Mouse (Mus musculus) midbrain, embryonic 10.5 days (tissue): ENCODE results near the gene Vmn1r220. TPM values are rescaled to one million over a fixed set of nuclear protein-coding genes. Genes with fewer than 3 reads are reported as not detected.
"Not testable (repeated sequence)": the region's sequence is repeated elsewhere in the genome, so short reads cannot be mapped to it uniquely, and the experiment has no call there.

Source experiments
- DNase-seq: peaks from one replicate; pipeline ENCODE4 v3.0.0-alpha.2; 2017; ENCODE audit warnings: low spot score
- H3K27ac ChIP-seq: fragments of 300-500 bp; sonication (generic); replicated peaks from 2 replicates; pipeline ENCODE4 v1.5.1; 2016; ENCODE audit warnings: mild to moderate bottlenecking
- H3K27me3 ChIP-seq: fragments of 300-500 bp; sonication (generic); 2 replicates; pipeline ENCODE4 v1.6.1; 2016; ENCODE audit warnings: low read depth, mild to moderate bottlenecking; ENCODE audit not compliant: poor library complexity, severe bottlenecking
- H3K36me3 ChIP-seq: fragments of 300-500 bp; sonication (generic); 2 replicates; pipeline ENCODE4 v1.6.1; 2016; ENCODE audit warnings: mild to moderate bottlenecking, moderate library complexity
- H3K4me1 ChIP-seq: fragments of 300-500 bp; sonication (generic); 2 replicates; pipeline ENCODE4 v1.6.1; 2016
- H3K4me3 ChIP-seq: fragments of 300-500 bp; sonication (generic); 2 replicates; pipeline ENCODE4 v1.5.1; 2016; ENCODE audit warnings: mild to moderate bottlenecking, moderate library complexity
- H3K9me3 ChIP-seq: fragments of 300-500 bp; sonication (generic); replicated peaks from 2 replicates; pipeline ENCODE4 v1.6.1; 2016; ENCODE audit warnings: mild to moderate bottlenecking
- WGBS: fragments of 180-500 bp; shearing (Covaris S2); methylation state at CpG from one replicate; pipeline ENCODE4 v1.1.7; 2016; 5-methylcytosine and 5-hydroxymethylcytosine counted together
- polyA plus RNA-seq: library from polyadenylated mRNA; unstranded; fragments of >200 nt; fragmentation: Nextera tagmentation; extraction: Ambion mirVana; gene quantifications from 2 replicates; pipeline ENCODE4 v1.2.1, GENCODE M21; 2016

Gene Vmn1r220
- polyA plus RNA-seq = not detected in 2 replicates

DNA sequence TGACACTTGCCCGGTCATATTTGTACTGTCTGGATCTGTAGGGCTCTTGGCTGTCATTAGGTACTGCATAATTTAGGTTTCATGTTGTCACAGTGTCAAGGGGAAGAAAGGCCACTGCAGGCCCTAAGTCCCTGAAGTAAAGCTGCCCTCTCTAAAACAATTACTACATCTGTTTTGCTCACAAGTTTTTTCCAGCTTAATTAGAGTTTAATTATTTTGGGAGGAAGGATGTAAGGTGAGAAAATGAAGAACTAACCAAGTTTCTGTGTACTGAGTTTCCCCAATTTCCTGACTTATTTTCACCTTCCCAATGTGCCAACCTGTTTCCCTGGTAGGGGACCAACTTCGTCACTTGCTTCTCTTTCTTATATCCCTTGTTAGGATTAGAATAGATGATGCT lies at the start of gene Vmn1r220:
TSS of gene Vmn1r220 (minus strand) at position 101 of the 400 bp plus-strand sequence.
- Histone ChIP-seq H3K9me3 (no peaks in the 10 kb centered on the region), H3K36me3 (no peaks in the 10 kb centered on the region), H3K27me3 (no peaks in the 10 kb centered on the region), H3K27ac (no peak within 1 kb of the TSS), H3K4me1 (no peaks in the 10 kb centered on the region), H3K4me3 (no peak within 1 kb of the TSS)
- 89% methylated on average over 2 of the region's 2 CpGs for WGBS
- DNase-seq = no peak

DNA sequence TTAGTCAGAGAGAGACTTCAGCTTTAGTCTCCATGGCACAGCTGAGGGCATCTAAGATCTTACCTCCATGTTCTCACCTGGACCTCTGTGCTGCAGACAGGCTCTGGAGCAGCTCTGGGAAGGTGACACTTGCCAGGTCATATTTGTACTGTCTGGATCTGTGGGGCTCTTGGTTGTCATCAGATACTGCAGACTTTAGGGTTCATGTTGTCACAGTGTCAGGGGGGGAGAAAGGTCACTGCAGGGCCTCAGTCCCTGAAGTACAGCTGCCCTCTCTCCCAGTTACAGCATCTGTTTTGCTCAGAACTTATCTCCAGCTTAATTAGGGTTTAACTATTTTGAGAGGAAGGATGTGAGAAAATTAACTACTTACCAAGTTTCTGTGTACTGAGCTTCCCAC lies 48.1 kb upstream of the Vmn1r220 start, which contains the start of gene Vmn1r222:
TSS of gene Vmn1r222 (minus strand) at position 101 of the 400 bp plus-strand sequence.
- DNase-seq, H3K27ac ChIP-seq, H3K36me3 ChIP-seq, H3K9me3 ChIP-seq, H3K27me3 ChIP-seq, H3K4me3 ChIP-seq, H3K4me1 ChIP-seq: not testable (repeated sequence)

DNA sequence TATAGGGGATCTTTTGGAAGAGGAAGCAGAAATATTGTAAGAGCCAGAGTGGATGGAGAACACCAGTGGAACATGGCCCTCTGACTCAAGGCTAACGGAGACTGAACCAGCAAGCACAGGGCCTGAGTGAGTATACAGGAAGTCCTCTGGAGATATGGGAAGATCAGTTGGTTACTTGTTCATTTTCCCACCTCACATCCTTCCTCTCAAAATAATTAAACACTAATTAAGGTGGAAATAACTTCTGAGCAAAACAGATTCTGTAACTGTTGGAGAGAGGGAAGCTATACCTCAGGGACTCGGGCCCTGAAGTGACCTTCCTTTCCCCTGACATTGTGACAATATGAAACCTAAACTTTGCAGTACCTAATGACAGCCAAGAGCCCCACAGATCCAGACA lies 26.1 kb upstream of the Vmn1r220 start, which contains the start of gene Vmn1r221:
TSS of gene Vmn1r221 (plus strand) at position 301 of the 400 bp plus-strand sequence.
- not testable (repeated sequence) for H3K4me1 ChIP-seq, H3K36me3 ChIP-seq, DNase-seq, H3K27me3 ChIP-seq, H3K9me3 ChIP-seq, H3K4me3 ChIP-seq, H3K27ac ChIP-seq
- 77% methylated on average over 2 of the region's 2 CpGs for WGBS

DNA sequence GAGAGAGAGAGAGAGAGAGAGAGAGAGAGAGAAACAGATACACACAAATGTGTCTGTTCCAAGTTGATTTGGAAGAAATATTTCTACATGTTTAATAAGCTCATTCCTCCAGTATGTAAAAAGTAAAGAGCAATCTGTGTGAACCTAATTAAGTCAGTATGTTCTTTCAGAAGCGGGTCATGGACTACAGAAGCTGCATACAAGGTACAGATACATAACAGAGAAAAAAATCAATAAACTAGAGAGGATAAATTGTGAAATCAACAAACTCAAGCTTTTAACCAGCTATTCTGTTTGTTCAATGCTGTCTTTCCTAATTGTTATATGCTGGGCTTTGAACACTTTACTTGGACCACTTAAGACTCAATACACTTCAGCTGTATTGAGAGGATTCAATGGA lies 16.1 kb upstream of the Vmn1r220 start:
- H3K27ac ChIP-seq, H3K27me3 ChIP-seq, DNase-seq, H3K36me3 ChIP-seq, H3K4me1 ChIP-seq, H3K9me3 ChIP-seq, H3K4me3 ChIP-seq: not testable (repeated sequence)
- 70% methylated on average over 1 of the region's 1 CpGs for WGBS

DNA sequence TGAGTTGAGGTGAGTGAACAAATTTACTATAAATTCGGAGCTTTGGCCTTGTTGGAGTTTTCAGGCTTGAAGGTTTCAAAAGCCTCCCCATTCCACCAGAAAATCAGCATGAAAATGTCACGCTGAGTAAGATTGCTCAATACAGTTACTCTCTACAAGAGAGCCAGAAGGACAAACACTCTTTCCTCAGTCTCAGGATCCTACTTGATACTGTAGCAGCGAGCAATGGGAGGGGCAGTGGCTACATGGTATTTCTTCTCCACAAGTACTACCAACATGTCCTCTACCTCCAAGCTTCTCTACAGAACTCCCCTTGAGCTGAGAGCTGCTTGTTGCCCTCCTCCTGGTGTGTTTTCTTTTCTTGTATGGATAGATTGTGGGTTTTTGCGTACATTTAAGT lies 21.3 kb downstream of the Vmn1r220 start:
- H3K9me3 ChIP-seq, H3K4me1 ChIP-seq, H3K27ac ChIP-seq, H3K4me3 ChIP-seq, H3K27me3 ChIP-seq, DNase-seq, H3K36me3 ChIP-seq: not testable (repeated sequence)
- 85% methylated on average over 4 of the region's 4 CpGs for WGBS

DNA sequence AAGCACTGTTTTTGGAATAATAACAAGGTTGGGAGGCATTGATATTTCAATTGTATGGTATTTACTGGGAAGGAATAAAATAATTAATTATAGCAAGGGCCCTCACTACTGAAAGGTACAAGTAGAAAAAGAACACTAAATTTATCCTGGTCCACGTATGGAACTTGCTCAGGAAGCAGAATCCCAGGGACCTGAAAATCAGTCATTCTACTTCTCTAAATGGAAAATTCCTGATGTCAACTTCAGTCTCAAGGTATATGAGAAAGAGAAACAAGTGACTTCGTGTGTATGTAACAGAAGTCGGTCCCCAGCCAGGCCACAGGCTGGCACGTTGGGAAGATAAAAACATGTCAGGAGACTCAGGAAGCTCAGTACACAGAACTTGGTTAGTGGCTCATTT lies 28.8 kb downstream of the Vmn1r220 start, which contains the start of gene Vmn1r219:
TSS of gene Vmn1r219 (plus strand) at position 301 of the 400 bp plus-strand sequence.
- Histone ChIP-seq H3K4me3 (no peak within 1 kb of the TSS), H3K9me3 (no peaks in the 10 kb centered on the region), H3K4me1 (peaks cover 8% of the 10 kb centered on the region), H3K27ac (no peak within 1 kb of the TSS), H3K36me3 (no peaks in the 10 kb centered on the region), H3K27me3 (no peaks in the 10 kb centered on the region)
- DNase-seq = no peak
- 91% methylated on average over 4 of the region's 4 CpGs for WGBS

DNA sequence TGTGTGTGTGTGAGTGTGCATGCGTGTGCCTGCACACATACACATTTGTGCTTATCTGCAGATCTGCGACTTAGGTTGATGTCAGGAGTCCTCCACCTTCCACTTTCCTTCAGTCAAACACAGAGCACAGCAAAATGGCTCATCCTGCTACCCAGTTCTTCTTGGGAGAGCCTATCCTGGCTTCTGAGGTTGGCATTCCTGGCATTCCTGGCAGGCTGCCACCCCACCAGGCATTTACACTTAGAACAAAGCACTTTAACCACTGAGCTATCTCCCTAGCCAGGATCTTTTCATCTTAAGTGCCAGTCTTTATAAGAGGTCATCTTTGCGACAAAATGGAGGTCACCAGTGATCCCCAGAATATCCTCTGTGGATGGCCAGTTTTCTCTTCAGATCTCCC lies 29.9 kb downstream of the Vmn1r220 start:
- Histone ChIP-seq H3K36me3 (no peaks in the 10 kb centered on the region), H3K27ac (no peak overlapping the region), H3K27me3 (no peaks in the 10 kb centered on the region), H3K4me3 (no peak overlapping the region), H3K4me1 (peaks cover 8% of the 10 kb centered on the region), H3K9me3 (no peaks in the 10 kb centered on the region)
- peak; percentile 12 for DNase-seq
- 79% methylated on average over 3 of the region's 3 CpGs for WGBS

DNA sequence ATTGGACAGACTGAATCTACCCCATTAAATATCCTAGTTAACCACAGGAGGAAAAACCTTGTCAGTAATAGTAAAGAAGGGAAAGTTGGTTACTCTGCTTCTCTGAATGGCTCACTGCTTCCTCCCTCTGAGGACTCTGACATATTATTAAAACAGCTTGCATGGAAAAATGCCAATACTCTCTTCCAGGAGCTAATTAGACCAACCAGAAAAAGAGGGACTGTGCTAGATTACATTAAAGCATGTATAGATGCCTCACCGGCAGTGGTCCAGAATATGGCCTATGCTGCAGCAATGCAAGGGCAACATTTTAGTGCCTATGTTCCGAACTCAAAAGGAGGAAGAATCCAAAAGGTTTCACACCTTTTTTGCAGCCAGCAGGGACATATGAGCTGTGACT lies 48.9 kb downstream of the Vmn1r220 start:
- Histone ChIP-seq H3K4me3 (no peak overlapping the region), H3K4me1 (no peaks in the 10 kb centered on the region), H3K9me3 (no peaks in the 10 kb centered on the region), H3K27me3 (no peaks in the 10 kb centered on the region), H3K27ac (no peak overlapping the region), H3K36me3 (no peaks in the 10 kb centered on the region)
- DNase-seq = no peak
- WGBS = 93% methylated on average over 2 of the region's 2 CpGs

DNA sequence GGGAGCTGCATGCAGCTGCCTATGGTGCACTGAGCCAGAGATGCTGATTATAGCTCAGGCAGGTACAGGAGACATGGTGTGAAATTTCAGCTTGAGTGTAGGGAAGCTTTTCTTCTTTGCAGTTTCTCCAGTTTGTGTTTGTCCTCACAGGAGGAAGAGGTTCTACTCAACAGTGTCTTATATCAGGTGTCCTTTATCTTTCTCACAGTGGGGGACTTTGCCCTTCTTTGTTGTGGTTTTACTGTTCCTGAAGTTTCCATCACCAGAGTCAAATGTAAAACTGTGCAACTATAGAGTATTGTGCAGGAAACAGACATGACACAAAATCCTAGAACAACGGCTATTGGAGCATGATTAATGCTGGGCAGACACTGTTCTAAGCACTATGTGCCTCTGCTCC lies 54.3 kb downstream of the Vmn1r220 start:
- Histone ChIP-seq H3K27me3 (no peaks in the 10 kb centered on the region), H3K4me1 (no peaks in the 10 kb centered on the region), H3K36me3 (no peaks in the 10 kb centered on the region), H3K9me3 (no peaks in the 10 kb centered on the region), H3K4me3 (no peak overlapping the region), H3K27ac (no peak overlapping the region)
- WGBS = 75% methylated on average over 1 of the region's 1 CpGs
- no peak for DNase-seq

DNA sequence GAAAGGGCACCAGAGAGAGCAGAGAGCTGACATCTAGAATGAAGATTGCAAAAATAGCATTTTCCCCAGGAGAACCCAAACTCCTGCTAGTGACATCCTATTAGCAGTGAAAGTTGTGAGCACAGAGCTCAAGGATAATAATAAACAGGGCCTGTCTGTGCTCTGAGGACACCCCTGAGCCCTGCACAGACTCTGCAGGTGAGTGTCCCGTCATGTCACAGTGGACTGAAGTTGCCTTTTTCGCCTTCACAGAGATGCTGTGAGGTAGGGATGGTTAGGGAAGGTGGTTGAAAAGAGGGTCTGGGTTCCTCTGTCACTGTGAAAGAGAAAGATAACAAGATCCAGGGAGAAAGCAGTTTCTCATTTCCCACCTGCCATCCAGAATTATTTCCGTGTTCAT lies 54.7 kb downstream of the Vmn1r220 start, which contains the start of gene Vmn1r218:
TSS of gene Vmn1r218 (plus strand) at position 57 of the 400 bp plus-strand sequence.
- H3K27ac ChIP-seq = no peak within 1 kb of the TSS
- 74% methylated on average over 3 of the region's 3 CpGs for whole genome bisulfite sequencing
- H3K4me3 ChIP-seq = no peak within 1 kb of the TSS
- no peak for DNase-seq
- H3K27me3 ChIP-seq = no peaks in the 10 kb centered on the region
- no peaks in the 10 kb centered on the region for H3K36me3 ChIP-seq
- H3K4me1 ChIP-seq = no peaks in the 10 kb centered on the region
- H3K9me3 ChIP-seq = no peaks in the 10 kb centered on the region

Other genes with a start within 250 kb of the Vmn1r220 start
- not detected in 2 replicates for gene Vmn1r213, start 180.3 kb downstream of the Vmn1r220 start, polyA plus RNA-seq
- not detected in 2 replicates for gene Vmn1r214, start 157.6 kb downstream of the Vmn1r220 start, polyA plus RNA-seq
- not detected in 2 replicates for gene Vmn1r215, start 120.0 kb downstream of the Vmn1r220 start, polyA plus RNA-seq
- gene Vmn1r217, start 69.7 kb downstream of the Vmn1r220 start, polyA plus RNA-seq = not detected in 2 replicates
- not detected in 2 replicates for gene Vmn1r218, start 54.8 kb downstream of the Vmn1r220 start, polyA plus RNA-seq
- gene Vmn1r219, start 28.7 kb downstream of the Vmn1r220 start, polyA plus RNA-seq = 0.02 TPM in 1 of 2 replicates, not detected in the other
- not detected in 2 replicates for gene Vmn1r221, start 26.2 kb upstream of the Vmn1r220 start, polyA plus RNA-seq
- gene Vmn1r222, start 48.0 kb upstream of the Vmn1r220 start, polyA plus RNA-seq = not detected in 2 replicates
- not detected in 2 replicates for gene Vmn1r223, start 59.2 kb upstream of the Vmn1r220 start, polyA plus RNA-seq
- 55.6 and 58.6 TPM in 2 replicates for gene Zfp322a, start 181.2 kb upstream of the Vmn1r220 start, polyA plus RNA-seq
- gene Abt1, start 235.9 kb upstream of the Vmn1r220 start, polyA plus RNA-seq = 14.3 and 14.7 TPM in 2 replicates